Mouse (Mus musculus) ovary, postnatal 10 days (tissue): ENCODE results near the gene Ptpn9.
"Not testable (repeated sequence)": the region's sequence is repeated elsewhere in the genome, so short reads cannot be mapped to it uniquely, and the experiment has no call there.

Experiments used
- DNase-seq: peaks from one replicate; pipeline ENCODE4 v3.0.0; 2022; ENCODE audit warnings: low spot score

The Ptpn9 gene

DNA sequence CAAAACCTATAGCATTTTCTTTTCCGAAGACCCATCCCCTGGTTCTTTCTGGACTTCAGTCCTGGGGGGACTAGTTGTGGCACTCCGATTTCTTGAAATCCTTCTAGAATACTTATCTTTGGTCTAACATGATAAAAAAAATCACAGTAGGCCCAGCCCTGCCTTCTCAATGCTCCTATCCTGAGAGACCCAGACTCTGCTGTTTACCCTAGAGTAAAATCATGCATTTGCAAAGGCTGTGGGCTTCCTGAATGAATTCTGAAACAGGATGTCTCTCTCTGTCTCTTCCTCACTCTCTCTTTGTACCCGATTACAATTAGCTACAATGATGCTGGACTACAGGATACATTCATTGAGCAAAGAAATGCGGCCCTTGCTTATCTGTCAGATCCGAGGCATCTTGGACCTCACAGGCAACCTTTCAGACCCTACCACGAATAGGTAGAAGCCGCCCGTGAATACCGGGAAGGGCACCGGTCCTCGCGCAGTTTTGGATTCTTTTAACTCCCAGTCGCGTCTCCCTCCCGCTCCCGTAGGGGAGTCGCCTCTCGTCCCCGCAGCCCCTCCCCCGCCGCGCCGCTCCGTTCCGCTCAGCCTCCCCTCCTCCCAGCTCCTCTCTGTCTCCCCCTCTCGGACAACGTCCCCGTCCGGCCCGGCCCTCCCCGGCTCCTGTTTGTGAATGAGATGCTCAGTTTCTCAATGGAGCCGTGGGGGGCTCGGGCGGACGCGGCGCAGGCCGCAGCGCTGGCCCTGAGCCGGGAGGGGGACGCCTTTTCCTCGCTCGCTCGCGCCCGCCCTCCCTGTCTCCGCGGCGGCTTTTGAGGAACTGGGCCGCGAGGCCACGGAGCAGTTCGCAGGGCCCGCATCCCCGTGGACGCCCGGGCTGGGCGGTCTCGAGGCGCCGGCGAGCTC lies at the start of gene Ptpn9:
TSS of gene Ptpn9 (plus strand) at position 638 of the 912 bp plus-strand sequence.
- peak; percentile 82 for DNase-seq

GRCm38 (mm10) chr9:56947481-56947880 lies 47.2 kb upstream of the Ptpn9 start:
- not testable (repeated sequence) for DNase-seq

DNA sequence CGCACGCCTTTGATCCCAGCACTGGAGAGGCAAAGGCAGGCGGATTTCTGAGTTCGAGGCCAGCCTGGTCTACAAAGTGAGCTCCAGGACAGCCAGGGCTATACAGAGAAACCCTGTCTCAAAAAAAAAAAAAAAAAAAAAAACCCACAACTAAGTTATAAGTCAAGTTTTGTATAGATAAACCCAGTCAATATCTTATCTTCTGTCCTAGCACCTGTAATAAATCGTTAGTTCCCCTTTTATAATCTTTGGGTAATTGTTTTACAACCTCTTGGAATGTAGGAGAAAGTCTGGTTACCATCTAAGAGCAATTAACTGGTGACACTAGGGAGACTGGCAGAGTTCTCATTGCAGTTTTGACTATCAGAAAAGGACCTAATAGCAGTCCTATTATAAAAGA lies 46.0 kb upstream of the Ptpn9 start:
- DNase-seq: not testable (repeated sequence)

GRCm38 (mm10) chr9:56949767-56950166 lies 45.0 kb upstream of the Ptpn9 start:
- DNase-seq: no peak

DNA sequence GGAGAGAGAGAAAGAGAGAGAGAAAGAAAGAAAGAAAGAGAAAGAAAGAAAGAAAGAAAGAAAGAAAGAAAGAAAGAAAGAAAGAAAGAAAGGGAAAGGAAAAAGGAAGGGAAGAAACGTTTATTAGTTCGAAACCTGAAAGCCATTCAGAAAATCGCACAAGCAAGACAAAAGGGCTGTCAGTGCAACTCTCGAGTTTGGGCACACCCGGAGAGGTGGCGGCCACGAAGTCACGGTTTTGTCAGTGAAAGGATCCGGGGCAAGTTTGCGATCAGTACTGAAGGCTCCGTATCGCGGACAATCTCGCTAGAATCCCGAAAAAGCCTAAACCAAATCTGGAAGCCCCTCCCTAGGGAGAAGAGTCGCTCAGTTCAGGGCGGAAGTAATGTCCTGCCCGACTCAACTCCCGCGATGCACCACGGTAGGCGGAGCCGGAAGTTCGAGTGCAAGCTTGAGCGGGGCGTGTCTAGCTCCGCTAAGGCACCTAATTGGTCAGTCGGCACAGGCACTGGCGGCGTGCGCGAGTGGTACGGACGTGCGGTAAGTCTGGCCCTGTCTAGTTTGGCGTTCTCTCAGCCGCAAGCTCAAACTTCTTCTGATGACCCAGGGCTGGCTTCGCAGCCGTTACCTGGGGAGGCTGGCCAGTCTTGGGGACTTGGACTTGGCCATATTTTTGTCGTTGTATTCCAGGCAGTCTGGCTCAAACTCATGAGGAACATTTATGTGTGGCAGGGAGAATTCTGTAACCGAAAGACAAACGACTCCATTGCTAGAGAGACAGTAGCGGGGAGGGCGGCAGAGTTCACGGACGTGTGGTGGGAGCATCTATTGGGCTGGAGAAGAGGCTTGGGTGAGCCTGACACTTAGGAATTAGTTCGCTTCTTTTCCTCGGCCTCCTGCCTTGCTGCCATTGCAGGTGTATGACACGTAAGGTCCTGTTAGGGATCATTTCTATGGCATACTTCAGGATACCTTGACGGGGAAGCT lies 44.0 kb upstream of the Ptpn9 start, which contains the start of gene Snupn:
TSS of gene Snupn (plus strand) at position 465 of the 987 bp plus-strand sequence.
- peak; percentile 80 for DNase-seq

GRCm38 (mm10) chr9:56953562-56953961 lies 41.2 kb upstream of the Ptpn9 start:
- no peak for DNase-seq

DNA sequence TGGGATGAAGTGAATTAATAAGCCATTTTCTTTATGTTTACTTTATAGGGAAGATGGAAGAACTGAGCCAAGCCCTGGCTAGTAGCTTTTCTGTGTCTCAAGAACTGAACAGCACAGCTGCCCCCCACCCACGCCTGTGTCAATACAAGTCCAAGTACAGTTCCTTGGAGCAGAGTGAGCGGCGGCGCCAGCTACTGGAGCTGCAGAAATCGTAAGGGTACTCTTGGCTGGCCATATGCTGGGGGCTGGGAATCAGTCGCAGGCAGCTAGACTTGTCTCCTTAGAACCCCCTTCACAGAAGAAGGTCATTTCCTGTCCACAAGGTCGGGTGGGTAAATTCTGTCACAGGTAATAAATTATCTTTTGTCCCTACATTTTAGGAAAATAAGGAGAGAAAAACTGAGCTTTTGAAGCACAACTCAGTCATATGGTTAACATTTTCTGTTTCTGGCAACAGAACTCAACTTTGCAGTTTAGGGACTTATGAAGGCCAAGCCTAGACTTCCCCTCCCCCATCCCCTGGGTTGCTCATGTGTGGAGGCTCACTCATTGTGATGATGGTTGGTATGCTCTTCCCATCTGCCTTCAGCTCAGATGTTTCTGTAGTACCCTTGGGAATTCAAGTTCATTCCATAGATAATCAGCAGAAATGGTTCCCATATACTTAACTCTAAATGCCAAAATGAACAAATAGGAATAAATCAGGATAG lies 37.6 kb upstream of the Ptpn9 start:
- no peak for DNase-seq

- no peak for DNase-seq
These were observed 36.0 kb upstream of the Ptpn9 start for GRCm38 (mm10) chr9:56958689-56959088.

- DNase-seq: no peak
These were observed 33.1 kb upstream of the Ptpn9 start for GRCm38 (mm10) chr9:56961591-56961990.

GRCm38 (mm10) chr9:56970158-56970557 lies 24.6 kb upstream of the Ptpn9 start:
- DNase-seq: no peak

DNA sequence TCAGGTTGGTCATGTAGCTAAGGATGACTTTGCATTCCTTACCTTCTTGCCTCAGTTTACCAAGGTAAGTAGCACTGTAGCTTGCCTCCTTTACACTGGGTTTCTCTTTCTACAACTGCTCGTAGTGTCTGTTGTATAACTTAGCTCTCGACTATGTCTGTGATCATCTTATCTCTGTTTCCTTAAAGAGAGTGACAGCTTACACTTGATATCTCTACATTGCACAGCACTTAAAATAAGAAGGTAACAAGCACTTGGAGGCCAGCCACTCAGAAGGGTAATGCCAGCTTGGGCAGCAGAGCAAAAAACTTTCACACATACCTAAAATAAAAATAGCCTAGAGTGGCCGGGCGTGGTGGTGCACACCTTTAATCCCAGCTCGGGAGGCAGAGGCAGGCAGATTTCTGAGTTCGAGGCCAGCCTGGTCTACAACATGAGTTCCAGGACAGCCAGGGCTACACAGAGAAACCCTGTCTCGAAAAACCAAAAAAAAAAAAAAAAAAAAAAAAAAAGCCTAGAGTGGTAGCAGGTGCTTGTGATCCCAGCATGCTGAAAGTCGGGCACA lies 20.7 kb upstream of the Ptpn9 start:
- no peak for DNase-seq

GRCm38 (mm10) chr9:56975199-56975598 lies 19.5 kb upstream of the Ptpn9 start:
- DNase-seq: no peak

- DNase-seq: no peak
These were observed 14.5 kb upstream of the Ptpn9 start for GRCm38 (mm10) chr9:56980186-56980585.

- no peak for DNase-seq
These were observed 13.2 kb upstream of the Ptpn9 start for GRCm38 (mm10) chr9:56981502-56981901.

DNA sequence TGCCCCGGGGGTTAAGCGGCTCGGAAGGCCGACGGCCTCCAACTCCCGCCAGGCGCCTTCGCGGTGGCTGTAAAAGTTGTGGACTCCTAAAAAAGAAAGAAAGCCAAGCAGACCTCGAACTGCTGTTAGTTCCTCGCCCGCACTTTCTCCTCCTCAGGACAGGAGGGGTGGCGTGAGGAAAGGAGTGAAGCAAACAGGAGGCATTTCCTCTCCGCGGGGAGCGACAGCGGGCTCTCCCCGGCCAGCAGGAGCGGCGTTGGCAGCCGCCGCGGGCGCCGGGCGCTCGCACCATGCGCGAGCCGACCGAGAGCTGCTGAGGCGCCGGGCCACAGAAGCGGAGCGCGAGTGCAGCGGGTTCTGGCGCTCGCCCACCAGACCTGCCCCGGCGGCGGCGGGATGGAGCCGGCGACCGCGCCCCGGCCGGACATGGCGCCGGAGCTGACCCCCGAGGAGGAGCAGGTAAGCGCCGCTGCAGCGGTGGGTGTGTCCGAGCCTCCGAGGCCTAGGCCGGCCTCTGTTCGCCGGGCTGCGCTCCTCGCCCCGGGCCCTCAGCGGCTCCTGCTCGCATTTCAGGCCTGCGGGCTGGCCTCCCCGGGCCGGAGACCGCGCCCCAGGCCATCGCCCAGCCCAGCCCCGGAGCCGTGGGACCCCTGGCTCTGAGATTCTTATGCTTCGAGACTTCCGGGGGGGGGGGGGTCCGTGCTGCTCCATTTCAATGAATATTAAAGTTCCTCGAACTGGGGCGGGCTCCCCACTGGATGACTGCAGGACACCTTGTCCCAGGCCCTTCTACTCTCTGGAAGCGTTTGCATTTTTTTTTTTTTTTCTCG lies 690 bp downstream of the Ptpn9 start:
- DNase-seq: peak; percentile 49

- peak; percentile 4 for DNase-seq
These were observed 1.3 kb downstream of the Ptpn9 start for GRCm38 (mm10) chr9:56996028-56996346.

DNA sequence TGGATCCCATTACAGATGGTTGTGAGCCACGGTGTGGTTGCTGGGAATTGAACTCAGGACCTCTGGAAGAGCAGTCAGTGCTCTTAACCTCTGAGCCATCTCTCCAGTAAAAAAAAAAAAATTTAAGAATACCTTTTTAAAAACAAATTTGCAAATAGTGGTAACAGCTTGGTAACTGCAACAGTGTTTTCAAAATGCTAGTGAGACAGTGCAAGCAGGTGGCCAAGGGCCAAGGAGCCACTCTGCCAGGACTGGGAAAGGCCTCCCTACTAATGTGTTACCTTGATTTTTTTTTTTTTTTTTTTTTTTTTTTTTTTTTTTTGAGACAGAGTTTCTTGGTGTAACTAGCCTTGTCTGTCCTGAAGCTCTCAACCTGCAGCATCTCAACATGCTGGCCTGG lies 2.5 kb downstream of the Ptpn9 start:
- not testable (repeated sequence) for DNase-seq

DNA sequence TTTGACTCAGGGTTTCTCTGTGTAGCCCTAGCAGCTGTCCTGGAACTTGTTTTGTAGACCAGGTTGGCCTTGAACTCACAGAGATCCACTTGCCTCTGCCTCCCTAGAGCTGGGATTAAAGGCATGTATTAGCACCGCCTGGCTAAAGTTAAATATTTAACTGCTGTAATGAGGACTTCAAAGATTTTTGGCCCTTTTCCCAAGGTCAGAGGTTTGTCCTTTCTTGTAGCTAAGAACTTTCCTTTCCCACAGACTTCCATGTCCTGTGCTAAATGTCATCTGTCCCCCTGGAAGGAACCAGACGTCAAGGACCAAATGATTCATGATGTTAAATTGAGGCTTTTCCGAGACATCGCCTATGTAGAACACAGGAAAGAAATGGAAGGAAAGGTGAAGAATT lies 8.3 kb downstream of the Ptpn9 start:
- no peak for DNase-seq

DNA sequence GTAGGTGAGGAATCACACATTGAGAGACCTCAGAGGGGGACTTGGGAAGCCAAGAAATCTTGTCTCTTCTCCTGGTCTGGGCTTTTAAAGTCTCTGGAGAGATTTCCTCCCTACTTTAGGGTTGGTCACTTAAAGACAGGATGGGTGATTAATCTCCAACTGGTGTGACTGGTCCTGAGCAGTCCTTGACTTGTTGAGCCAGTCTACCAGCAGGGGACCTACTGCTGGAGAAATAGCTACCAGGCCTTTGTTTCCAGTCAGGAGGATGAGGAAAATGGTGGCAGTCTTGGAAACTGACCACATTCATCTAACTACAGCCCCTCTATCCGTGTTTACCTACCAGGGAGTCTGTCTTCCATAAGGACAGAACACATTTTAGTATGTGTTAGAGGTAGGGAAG lies 17.7 kb downstream of the Ptpn9 start:
- DNase-seq: no peak

GRCm38 (mm10) chr9:57012895-57013294 lies 18.2 kb downstream of the Ptpn9 start:
- DNase-seq: no peak

GRCm38 (mm10) chr9:57013756-57014155 lies 19.0 kb downstream of the Ptpn9 start:
- DNase-seq: no peak
